Mouse (Mus musculus) lung, embryonic 16.5 days (tissue): ENCODE results near the gene Lekr1. TPM values are rescaled to one million over a fixed set of nuclear protein-coding genes. Genes with fewer than 3 reads are reported as not detected.

ENCODE experiments used
- ATAC-seq: fragments of 200-750 bp; cut with Nextera tagmentation; 2 replicates; pipeline ENCODE4 v1.8.0; 2017; ENCODE audit warnings: low read depth, mild to moderate bottlenecking, moderate library complexity
- H3K27ac ChIP-seq: fragments of 300-500 bp; sonication (generic); 2 replicates; pipeline ENCODE4 v1.5.1; 2014; ENCODE audit warnings: mild to moderate bottlenecking, control low read depth, low read length
- H3K27me3 ChIP-seq: fragments of 300-500 bp; sonication (generic); 2 replicates; pipeline ENCODE4 v1.6.1; 2014; ENCODE audit warnings: low read depth, low read length, mixed read lengths; ENCODE audit not compliant: control insufficient read depth, insufficient read depth
- H3K36me3 ChIP-seq: fragments of 300-500 bp; sonication (generic); 2 replicates; pipeline ENCODE4 v1.6.1; 2014; ENCODE audit warnings: low read length; ENCODE audit not compliant: control insufficient read depth, insufficient read depth
- H3K4me1 ChIP-seq: fragments of 300-500 bp; sonication (generic); replicated peaks from 2 replicates; pipeline ENCODE4 v1.6.1; 2014; ENCODE audit warnings: low read length, mixed read lengths; ENCODE audit not compliant: control insufficient read depth, insufficient read depth
- H3K4me2 ChIP-seq: fragments of 300-500 bp; sonication (generic); 2 replicates; pipeline ENCODE4 v1.6.1; 2014; ENCODE audit warnings: low read depth, low read length, control low read depth
- H3K4me3 ChIP-seq: fragments of 300-500 bp; sonication (generic); 2 replicates; pipeline ENCODE4 v1.5.1; 2014; ENCODE audit warnings: mild to moderate bottlenecking, low read length, control low read depth
- H3K9ac ChIP-seq: fragments of 300-500 bp; sonication (generic); 2 replicates; pipeline ENCODE4 v1.6.1; 2014; ENCODE audit warnings: low read length, control low read depth
- H3K9me3 ChIP-seq: fragments of 300-500 bp; sonication (generic); 2 replicates; pipeline ENCODE4 v1.6.1; 2016; ENCODE audit warnings: low read length; ENCODE audit not compliant: control insufficient read depth
- WGBS: fragments of 180-500 bp; shearing (Covaris S2); extraction: QIAGEN DNeasy Blood & Tissue Kit; methylation state at CpG from one replicate; pipeline ENCODE4 v1.1.7; 2014; 5-methylcytosine and 5-hydroxymethylcytosine counted together
- polyA plus RNA-seq: library from polyadenylated mRNA; unstranded; fragments of >200 nt; fragmentation: Nextera tagmentation; extraction: Ambion mirVana; gene quantifications from 2 replicates; pipeline ENCODE4 v1.2.1, GENCODE M21; 2015

The Lekr1 gene
- polyA plus RNA-seq, 1 experiment from 2014 or later, result 10.1 TPM

- H3K27me3 ChIP-seq, result no peaks in the 10 kb centered on the region
- H3K27ac ChIP-seq, result no peak overlapping the region
- no peaks in the 10 kb centered on the region for H3K36me3 ChIP-seq
- peak; percentile 77 for ATAC-seq
- 2% methylated on average over 11 of the region's 11 CpGs for WGBS
- H3K4me1 ChIP-seq, result peaks cover 20% of the 10 kb centered on the region
- peak overlapping the region; percentile 44 for H3K4me2 ChIP-seq
- H3K9me3 ChIP-seq, result no peaks in the 10 kb centered on the region
- 0 out of 2 replicates have a peak overlapping the region, but pooled peaks have one; percentile 15 for H3K4me3 ChIP-seq
- H3K9ac ChIP-seq, result no peak overlapping the region
Observed at GRCm38 (mm10) chr3:65863297-65863696, 197.3 kb downstream of the Lekr1 start.

DNA sequence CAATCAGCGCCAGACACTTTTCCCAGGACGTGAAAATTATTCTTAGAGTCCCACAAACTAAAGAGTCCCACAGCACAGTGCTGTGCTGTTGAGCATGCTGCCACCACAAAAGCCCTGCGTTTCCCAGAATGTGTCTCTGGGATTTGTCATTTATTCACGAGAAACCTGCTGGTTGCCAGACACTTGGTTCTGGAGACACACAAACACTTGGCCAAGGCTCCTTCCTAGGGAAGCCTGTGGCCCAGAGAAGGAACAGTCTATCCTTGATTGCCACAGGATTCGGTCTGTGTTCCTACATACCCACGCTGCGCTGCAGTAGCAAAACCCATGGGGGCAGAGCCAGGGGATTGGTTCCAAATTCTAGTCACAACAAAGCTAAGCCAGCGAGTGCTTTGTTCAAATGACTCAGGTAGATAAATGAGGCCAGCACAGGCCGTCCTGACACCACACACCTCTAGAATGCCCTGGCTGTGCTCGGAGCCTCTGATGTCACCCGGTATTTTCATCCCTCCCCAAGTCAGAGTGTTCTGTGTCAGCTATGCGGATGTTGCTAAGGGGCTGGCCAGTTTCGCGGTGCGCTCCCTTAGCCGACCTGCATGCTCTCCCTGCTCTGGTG, 197.8 kb downstream of the Lekr1 start:
- Histone ChIP-seq H3K4me1 (peaks cover 15% of the 10 kb centered on the region), H3K9ac (no peak overlapping the region), H3K27ac (no peak overlapping the region), H3K4me2 (peak overlapping the region; percentile 44), H3K9me3 (no peaks in the 10 kb centered on the region), H3K4me3 (0 out of 2 replicates have a peak overlapping the region, but pooled peaks have one; percentile 15), H3K36me3 (no peaks in the 10 kb centered on the region), H3K27me3 (no peaks in the 10 kb centered on the region)
- 54% methylated on average over 16 of the region's 16 CpGs for WGBS
- ATAC-seq, result no peak

DNA sequence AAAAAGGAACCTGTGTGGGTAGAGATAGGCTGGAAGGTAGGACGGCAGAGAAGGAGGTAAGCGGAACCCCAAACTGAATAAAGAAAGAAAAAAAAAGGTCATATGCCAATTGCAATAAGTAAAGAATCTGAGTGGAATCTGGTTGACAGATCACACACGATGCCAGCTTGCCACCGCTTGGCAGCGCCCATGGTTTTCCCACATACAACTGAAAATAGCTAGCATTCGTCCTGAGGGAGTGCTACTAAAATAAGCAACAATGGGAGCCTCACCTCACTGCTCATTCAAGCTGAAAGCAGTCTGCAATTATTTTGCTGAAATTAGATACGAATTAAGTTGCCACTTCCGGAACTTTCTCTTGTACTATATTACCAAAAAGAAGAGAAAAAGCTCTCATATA, 202.9 kb downstream of the Lekr1 start:
- Histone ChIP-seq H3K27ac (no peak overlapping the region), H3K36me3 (no peaks in the 10 kb centered on the region), H3K9me3 (no peaks in the 10 kb centered on the region), H3K9ac (no peak overlapping the region), H3K27me3 (no peaks in the 10 kb centered on the region), H3K4me3 (no peak overlapping the region), H3K4me1 (peaks cover 11% of the 10 kb centered on the region), H3K4me2 (no peak overlapping the region)
- no peak for ATAC-seq
- 88% methylated on average over 8 of the region's 8 CpGs for WGBS

DNA sequence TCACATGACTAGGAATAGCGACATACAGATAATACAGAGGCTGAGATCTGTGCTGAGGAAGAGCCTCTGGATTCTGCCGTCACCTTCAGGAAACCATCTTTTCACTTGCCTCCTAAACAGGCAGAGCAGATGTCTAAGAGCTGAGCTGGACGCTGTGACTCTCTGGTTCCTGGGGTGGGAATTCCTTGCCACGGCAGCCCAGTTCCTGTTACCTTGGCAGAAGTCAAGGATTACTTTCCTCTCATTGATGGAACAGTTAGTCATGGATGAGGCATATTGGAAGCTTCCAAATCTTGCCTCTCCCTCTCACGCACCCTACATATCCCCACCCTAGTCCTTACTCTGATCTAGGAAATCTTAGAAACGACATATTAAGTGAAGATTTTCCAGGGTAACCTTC, 203.7 kb downstream of the Lekr1 start:
- no peak for ATAC-seq
- Histone ChIP-seq H3K4me3 (no peak overlapping the region), H3K36me3 (no peaks in the 10 kb centered on the region), H3K4me1 (peaks cover 11% of the 10 kb centered on the region), H3K27me3 (no peaks in the 10 kb centered on the region), H3K9me3 (no peaks in the 10 kb centered on the region), H3K4me2 (no peak overlapping the region), H3K9ac (no peak overlapping the region), H3K27ac (no peak overlapping the region)
- WGBS, result 64% methylated on average over 6 of the region's 6 CpGs

GRCm38 (mm10) chr3:65871188-65871603, 205.2 kb downstream of the Lekr1 start:
- no peaks in the 10 kb centered on the region for H3K9me3 ChIP-seq

DNA sequence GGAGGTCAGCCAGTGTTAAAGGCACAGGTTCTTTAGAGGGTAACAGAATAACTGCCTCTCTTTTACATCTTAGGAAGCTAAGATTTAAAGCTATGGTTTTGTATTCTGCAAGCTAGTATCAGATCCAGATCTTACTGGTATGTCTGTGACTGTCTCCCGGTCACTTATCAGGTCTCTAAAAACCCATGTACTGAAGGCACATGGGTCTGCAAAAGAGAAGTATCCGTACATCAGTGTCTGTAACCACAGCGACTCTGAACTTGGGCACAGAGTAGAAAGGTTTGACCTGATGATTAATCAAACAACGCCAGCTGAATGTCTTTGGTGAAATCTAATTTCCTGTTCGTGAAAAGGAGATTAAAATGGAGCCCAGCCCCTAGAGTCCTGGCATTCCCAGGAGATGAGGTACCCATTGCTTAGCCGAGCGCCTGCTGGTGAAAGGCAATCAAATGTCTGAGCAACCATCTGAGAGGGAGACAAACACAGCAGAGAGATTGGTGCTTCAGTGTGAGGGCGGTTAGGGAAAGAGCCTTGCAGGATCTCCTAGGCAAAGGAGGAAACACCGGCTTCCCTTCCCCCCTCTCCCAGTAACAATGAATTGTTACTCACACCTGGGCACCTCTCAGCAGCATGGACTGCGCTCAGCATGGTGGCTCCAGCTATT, 205.7 kb downstream of the Lekr1 start:
- WGBS, result 44% methylated on average over 10 of the region's 10 CpGs
- Histone ChIP-seq H3K9ac (no peak overlapping the region), H3K4me1 (peaks cover 11% of the 10 kb centered on the region), H3K4me2 (no peak overlapping the region), H3K27me3 (no peaks in the 10 kb centered on the region), H3K4me3 (no peak overlapping the region), H3K9me3 (no peaks in the 10 kb centered on the region), H3K36me3 (no peaks in the 10 kb centered on the region), H3K27ac (peak overlapping the region; percentile 61)
- ATAC-seq, result no peak

More at GRCm38 (mm10) chr3:65871188-65871603, 205.2 kb downstream of the Lekr1 start:
- peak overlapping the region; percentile 61 for H3K27ac ChIP-seq
- no peak overlapping the region for H3K4me3 ChIP-seq
- peaks cover 11% of the 10 kb centered on the region for H3K4me1 ChIP-seq
- ATAC-seq, result peak; percentile 91
- no peaks in the 10 kb centered on the region for H3K36me3 ChIP-seq
- no peaks in the 10 kb centered on the region for H3K27me3 ChIP-seq
- 15% methylated on average over 12 of the region's 12 CpGs for WGBS
- H3K4me2 ChIP-seq, result peak overlapping the region; percentile 24; the same call in 1 of the 2 replicates
- H3K9ac ChIP-seq, result peak overlapping the region; percentile 55

GRCm38 (mm10) chr3:65873093-65873830, 207.2 kb downstream of the Lekr1 start:
- Histone ChIP-seq H3K36me3 (no peaks in the 10 kb centered on the region), H3K4me2 (no peak overlapping the region), H3K4me3 (no peak overlapping the region), H3K27me3 (no peaks in the 10 kb centered on the region), H3K4me1 (peaks cover 11% of the 10 kb centered on the region), H3K9me3 (no peaks in the 10 kb centered on the region), H3K9ac (no peak overlapping the region), H3K27ac (no peak overlapping the region)
- 71% methylated on average over 13 of the region's 13 CpGs for WGBS
- ATAC-seq, result no peak
